Mouse (Mus musculus) kidney, adult 11 months (tissue): Measurements from ENCODE around the gene Zfp81.
"Not testable (repeated sequence)": the region's sequence is repeated elsewhere in the genome, so short reads cannot be mapped to it uniquely, and the experiment has no call there.

Source experiments
- DNase-seq: peaks from one replicate; pipeline ENCODE4 v3.0.0; 2022

Zfp81 gene

GRCm38 (mm10) chr17:33358411-33359384 is at the start of gene Zfp81:
Zfp81 (minus strand) TSS chr17:33358878.
- peak; percentile 88 for DNase-seq

- peak; percentile 94 for DNase-seq
Measured at GRCm38 (mm10) chr17:33394182-33395034, 35.7 kb upstream of the Zfp81 start, which contains the start of gene Zfp101. Zfp101 (minus strand) TSS chr17:33394641.

- DNase-seq: no peak
Measured at GRCm38 (mm10) chr17:33392271-33392670, 33.6 kb upstream of the Zfp81 start.

GRCm38 (mm10) chr17:33385705-33386104 is 27.0 kb upstream of the Zfp81 start:
- no peak for DNase-seq

- DNase-seq: peak; percentile 61
Measured at GRCm38 (mm10) chr17:33372795-33373194, 14.1 kb upstream of the Zfp81 start.

GRCm38 (mm10) chr17:33352981-33353380 is 5.7 kb downstream of the Zfp81 start:
- no peak for DNase-seq

GRCm38 (mm10) chr17:33289876-33290149 is 68.9 kb downstream of the Zfp81 start:
- DNase-seq: not testable (repeated sequence)

- DNase-seq: not testable (repeated sequence)
Measured at GRCm38 (mm10) chr17:33289039-33289875, 69.4 kb downstream of the Zfp81 start, which contains the start of gene Zfp955b. Zfp955b (plus strand) TSS chr17:33289544.
